Mouse (Mus musculus) layer of hippocampus, postnatal 36 days (tissue): ENCODE data around the gene Pop5. TPM values are rescaled to one million over a fixed set of nuclear protein-coding genes. Genes with fewer than 3 reads are reported as not detected.

ENCODE experiments used
- DNase-seq, 2 experiments: peaks; one replicate each; pipeline ENCODE4 v3.0.0; 2022
- total RNA-seq, 2 experiments: library from RNA; stranded (reverse); gene quantifications; 2 replicates each; pipeline ENCODE4 v1.2.3; 2021

Pop5 gene
- total RNA-seq, 2 experiments from 2014 or later, result 117 to 122 TPM

- DNase-seq, result no peak
These were observed 30.7 kb downstream of the Pop5 start for GRCm38 (mm10) chr5:115266340-115266739.

DNA sequence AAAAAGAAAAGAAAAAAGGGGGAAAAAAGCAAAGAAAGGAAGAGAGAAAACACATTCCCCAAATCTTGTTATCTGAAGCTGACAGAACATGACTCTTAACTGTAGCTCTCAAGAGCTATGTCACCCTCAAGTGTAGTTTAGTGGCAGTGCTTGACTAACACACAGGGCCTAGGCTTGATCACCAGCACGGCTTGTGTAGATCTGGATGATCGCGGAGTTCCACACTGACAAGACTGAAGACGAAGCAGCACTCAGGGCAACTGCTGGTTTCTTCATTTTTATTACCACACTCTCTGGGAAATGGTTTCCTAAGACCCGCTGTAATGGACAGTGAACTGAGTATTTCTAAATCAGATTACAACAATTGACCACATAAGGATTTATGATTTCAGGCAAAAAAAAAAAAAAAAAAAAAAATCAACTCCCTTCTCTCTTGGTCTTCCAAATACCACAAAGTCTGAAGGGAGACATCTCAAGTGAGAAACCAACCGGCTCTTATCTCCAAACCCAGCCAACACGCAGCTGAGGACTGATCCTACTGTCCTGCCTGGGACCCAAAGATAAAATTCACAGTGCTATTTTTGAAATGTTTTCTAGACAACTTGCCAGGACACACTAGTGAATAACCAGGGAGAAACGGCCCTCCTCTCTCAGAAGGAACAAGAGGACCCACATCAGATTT lies 31.3 kb downstream of the Pop5 start:
- DNase-seq, result no peak

DNA sequence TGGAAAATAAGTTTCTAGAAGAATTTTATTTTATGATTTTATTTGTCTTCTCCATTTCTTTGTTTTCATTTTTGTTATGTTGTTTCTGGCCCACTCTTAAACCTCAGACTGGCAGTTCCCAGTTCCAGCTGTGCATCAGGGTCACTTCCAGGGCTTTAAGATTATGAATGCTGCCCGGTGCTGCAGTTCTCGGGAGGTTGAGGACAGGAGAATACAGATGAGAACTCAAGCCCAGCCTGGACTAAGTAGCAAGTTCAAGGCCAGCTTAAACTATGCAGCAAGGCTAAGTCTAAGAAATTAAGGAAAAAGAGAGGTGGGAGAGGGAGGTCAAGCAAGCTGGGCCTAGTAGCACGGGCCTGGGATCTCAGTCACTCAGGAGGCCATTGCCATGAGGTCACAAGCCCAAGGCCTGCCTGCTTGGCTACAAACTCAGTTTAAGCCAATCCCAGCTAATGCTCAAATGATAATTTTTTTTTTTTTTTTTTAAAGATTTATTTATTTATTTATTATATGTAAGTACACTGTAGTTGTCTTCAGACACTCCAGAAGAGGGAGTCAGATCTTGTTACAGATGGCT lies 31.9 kb downstream of the Pop5 start:
- DNase-seq, result no peak

DNA sequence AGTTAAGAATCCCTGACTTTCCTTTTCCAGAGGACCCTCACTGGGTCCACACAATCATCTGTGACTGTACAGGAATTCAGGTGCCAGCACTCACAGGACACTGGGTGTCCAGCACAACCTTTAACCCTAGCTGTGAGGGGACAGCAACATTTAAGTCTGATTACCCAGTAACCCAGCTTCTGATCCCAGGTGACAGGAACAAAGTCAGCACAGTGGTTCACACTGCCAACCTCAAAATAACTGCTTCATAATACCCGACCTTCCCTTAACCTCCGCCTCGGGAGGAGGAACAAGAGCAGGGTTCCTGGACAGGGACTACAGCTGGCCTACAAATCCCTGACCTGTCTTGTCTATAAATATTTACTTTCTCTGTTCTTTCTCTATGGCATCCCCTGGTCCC lies 32.6 kb downstream of the Pop5 start:
- no peak for DNase-seq

DNA sequence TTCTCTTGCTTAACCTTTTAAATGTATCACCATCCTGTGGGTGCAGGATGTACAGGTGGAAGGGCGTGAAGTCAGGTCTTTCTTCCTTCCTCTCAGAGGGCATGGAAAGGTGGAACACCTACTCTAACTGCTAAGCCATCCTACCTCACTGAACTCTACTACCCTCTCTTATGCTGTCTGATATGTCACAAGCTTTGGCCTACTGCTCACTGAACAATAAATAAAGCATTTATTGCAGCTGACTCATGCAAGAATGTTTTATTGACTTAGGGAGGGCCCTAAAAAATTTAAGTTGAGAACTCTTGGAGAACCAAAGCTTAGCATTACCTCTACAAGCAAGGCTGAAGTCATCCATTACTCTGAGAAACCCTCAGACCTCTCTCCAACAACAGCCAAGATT lies 34.3 kb downstream of the Pop5 start:
- no peak for DNase-seq

DNA sequence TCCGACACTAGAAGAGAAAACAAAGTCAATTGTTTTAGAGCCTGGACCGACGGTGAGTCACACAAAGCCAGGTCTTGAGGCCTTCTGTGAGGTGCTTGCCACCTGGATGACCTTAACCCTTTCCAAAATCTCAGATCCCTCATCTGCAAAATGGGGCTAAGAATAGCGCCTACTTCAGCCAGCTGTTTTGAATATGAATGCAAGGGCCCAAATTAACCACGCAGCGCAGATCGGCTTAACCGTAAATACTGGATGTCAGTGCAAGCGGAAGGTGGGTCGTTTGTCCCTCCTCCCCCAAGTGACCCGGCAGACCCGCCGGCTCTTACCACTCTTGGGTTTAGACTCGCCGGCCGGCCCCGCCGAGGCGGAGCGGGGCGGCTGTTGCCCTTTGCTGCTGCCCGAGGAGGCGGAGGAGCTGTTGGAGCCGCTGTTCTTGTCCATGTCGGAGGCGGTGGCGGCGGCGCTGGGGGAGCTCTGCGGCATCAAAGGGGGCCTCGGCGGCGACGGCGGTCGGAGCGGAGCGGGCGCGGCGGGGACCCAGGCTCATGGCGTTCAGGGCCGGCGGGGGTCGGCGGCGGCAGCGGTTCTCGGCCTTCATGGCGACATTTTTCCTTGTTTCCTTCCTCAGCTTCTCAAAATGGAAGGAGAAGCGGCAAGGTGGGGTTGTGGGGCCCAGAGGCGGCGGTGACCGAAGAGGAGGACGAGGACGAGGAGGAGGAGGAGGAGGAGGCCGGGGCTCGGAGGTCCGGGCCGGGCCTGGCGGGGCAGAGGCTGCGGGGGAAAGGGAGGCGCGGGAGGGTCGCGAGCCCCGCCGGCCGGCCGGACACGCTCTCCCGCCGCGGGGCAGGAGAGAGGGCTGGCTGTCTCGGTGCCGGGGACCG lies 36.5 kb downstream of the Pop5 start:
- DNase-seq, result peak; percentile 27 to 50

- DNase-seq, result peak; percentile 97 to 99
These were observed 37.3 kb downstream of the Pop5 start, which contains the start of gene Rnf10 for GRCm38 (mm10) chr5:115272812-115273548. Gene Rnf10 (minus strand): TSS chr5:115272898.

DNA sequence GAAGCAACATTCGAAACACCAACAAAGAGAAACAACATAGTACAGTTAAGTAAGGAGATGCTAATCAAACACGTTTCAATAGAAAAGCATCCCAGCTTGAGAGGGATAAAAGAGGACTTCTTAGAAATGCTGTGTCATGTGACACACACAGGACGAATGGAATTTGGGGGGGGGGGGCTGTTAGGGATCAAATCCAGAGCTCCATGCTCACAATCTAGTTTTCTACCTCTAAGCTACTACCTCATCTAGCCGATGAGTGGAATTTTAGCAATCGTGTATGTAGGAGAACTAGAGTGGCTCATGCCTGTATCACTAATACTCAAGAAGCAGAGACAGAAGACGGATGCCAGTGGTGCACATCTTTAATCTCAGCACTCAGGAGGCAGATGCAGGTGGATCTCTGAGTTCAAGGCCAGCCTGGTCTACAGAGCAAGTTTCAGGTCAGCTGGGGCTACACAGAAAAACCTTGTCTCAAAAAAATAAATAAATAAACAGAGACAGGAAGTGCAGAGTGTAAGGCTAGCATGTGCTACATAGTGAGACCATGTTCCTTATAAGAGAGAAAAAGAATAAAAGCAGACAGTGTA lies 38.0 kb downstream of the Pop5 start:
- no peak for DNase-seq

GRCm38 (mm10) chr5:115274353-115274752 lies 38.7 kb downstream of the Pop5 start:
- DNase-seq, result no peak

DNA sequence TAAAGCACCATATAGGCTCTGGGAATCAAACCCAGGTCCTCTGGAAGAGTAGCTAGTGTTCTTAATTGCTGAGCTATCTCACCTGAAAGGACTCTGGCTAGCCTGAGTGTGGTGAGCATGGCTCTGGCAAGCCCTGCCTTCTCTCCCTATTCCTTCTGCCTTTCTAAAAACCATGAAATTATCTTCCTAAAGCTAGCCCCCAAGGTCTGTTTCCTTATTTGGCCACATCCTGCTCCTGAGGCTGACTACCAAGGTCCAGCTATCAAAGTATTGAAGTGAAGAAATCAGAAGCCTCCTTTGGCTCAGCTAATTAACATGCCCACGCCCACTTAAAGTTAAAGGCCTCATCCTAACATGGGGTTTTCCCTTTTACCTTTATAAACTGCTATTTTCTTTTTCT lies 39.1 kb downstream of the Pop5 start:
- no peak for DNase-seq

DNA sequence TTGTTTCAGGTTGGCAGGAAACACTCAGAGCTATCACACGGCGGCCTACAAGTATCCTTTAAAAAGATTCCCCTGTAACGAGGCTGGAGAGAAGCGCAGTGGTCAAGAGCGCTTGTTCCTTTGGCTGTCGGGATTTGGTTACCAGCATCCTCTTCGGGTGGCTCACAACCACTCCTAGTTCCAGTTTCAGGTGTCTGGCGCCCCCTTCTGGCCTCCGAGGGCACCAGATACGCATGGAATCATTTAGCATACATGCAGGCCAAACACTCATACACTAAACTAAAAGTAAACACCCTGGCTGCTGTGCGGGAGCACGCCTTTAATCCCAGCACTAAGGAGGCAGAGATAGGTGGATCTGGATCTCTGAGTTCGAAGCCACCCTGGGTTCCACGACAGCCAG lies 40.4 kb downstream of the Pop5 start:
- no peak for DNase-seq

- DNase-seq, result no peak
These were observed 42.4 kb downstream of the Pop5 start for GRCm38 (mm10) chr5:115278053-115278452.

DNA sequence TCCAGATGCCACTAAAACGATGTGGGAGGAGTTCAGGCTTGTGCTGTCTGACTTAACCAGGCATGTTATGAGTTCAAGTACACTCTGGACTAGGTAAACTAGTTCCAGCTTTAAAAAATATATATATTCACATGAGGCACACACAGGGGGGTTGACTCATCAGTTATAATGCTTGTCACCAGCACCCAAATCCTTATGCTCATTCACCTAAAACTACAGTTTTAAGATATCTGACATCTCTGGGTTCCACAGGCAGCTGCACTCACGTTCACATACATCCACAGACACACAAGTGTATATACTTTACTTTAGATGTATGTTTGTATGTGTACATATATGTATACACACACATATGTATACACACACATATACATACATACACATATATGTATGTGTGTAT lies 43.1 kb downstream of the Pop5 start:
- DNase-seq, result no peak

- peak; percentile 87 to 89 for DNase-seq
These were observed 43.8 kb downstream of the Pop5 start, which contains the start of gene Coq5 for GRCm38 (mm10) chr5:115279226-115280049. Gene Coq5 (plus strand): TSS chr5:115279666.

DNA sequence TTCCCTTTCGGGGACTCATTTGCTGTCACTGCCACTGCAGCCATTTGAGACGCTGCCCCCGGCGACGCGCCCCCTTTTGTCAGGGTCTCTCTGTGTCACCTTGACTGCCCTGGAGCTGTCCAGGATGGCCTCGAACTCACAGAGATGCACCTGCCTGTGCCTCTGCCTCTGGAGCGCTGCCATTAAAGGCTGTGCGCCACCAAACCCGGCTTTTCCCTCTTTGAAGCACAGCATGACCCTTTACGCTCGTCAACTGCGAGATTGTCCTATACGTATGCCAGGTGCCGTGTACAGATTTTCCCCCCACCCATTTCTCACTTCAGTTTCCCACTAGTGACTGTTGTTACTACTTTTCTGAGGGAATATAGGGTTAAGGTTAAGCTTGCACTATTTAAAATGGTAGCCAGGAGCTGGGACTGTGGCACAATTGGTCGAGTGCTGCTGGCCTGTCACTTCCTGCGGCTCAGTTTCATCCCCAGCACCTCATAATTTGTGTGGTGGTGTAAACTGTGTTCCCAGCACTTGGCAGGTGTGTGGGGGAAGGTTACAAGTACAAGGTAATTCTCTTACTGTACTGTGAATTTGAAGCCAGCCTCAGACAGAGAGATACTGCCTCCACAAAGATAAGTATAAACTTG lies 44.5 kb downstream of the Pop5 start:
- DNase-seq, result no peak

GRCm38 (mm10) chr5:115284735-115285134 lies 49.1 kb downstream of the Pop5 start:
- DNase-seq, result no peak

- DNase-seq, result no peak
These were observed 58.5 kb downstream of the Pop5 start for GRCm38 (mm10) chr5:115294173-115294572.
